Mouse (Mus musculus): ENCODE results near the gene Gm10277. TPM values are rescaled to one million over a fixed set of nuclear protein-coding genes. Genes with fewer than 3 reads are reported as not detected.
A peak's percentile ranks its signal among the peaks of the same experiment; 100 is the strongest.

Gm10277 gene
- polyA plus RNA-seq (2014; fragmentation: Nextera tagmentation; extraction: Ambion mirVana), result 0.47 and 0.68 TPM in 2 replicates

GRCm38 (mm10) chr11:77787707-77788106 is at the start of gene Gm10277:
TSS of gene Gm10277 (minus strand) at chr11:77787747.
- ATAC-seq (ENCODE audit: insufficient number of reproducible peaks, low FRiP score, low TSS enrichment, low read depth), result no peak
- Histone ChIP-seq H3K9ac (ENCODE audit: low read length) (no peak within 1 kb of the TSS), H3K4me2 (ENCODE audit: low read depth, severe bottlenecking) (no peak within 1 kb of the TSS), H3K4me3 (ENCODE audit: low read depth, low read length) (no peak within 1 kb of the TSS), H3K27ac (replicated peaks; ENCODE audit: low read depth, low read length) (no peak within 1 kb of the TSS), H3K36me3 (ENCODE audit: control insufficient read depth, insufficient read depth, low read length) (no peaks in the 10 kb centered on the region), H3K27me3 (ENCODE audit: control insufficient read depth, insufficient read depth, low read length) (no peaks in the 10 kb centered on the region), H3K4me1 (ENCODE audit: control insufficient read depth, insufficient read depth, low read length) (peaks cover 46% of the 10 kb centered on the region), H3K9me3 (ENCODE audit: control insufficient read depth, low read length) (no peaks in the 10 kb centered on the region)
- DNase-seq (ENCODE audit: low spot score), result no peak
- 84% methylated on average over 5 of the region's 5 CpGs for WGBS

DNA sequence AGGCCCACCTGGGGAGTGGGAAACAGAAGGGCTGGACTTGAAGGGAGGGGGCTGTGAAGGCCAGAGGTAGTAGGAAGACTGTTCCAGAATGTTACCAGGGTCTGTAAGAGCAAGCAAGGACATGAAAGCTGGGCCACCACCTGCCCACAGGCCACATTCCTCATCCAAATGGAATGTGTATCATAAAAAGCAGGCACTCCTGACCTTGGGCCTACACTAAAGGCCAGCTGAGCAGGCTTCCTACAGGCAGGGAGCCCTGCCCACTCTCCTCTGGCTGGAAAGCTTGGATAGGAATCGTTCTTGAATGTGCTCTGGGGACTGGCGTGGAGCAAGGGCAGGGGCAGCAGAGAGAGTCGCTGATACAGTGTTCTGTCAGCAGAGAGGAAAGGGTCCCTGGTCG is 49.2 kb upstream of the Gm10277 start:
- Histone ChIP-seq H3K36me3 (ENCODE audit: control insufficient read depth, insufficient read depth, low read length) (peaks cover 12% of the 10 kb centered on the region; the same call in 1 of the 2 replicates), H3K9me3 (ENCODE audit: control insufficient read depth, low read length) (no peaks in the 10 kb centered on the region), H3K27ac (replicated peaks; ENCODE audit: low read depth, low read length) (0 out of 2 replicates have a peak overlapping the region, but pooled peaks have one; percentile 23), H3K4me2 (ENCODE audit: low read depth, severe bottlenecking) (no peak overlapping the region), H3K9ac (ENCODE audit: low read length) (no peak overlapping the region), H3K4me3 (ENCODE audit: low read depth, low read length) (no peak overlapping the region), H3K27me3 (ENCODE audit: control insufficient read depth, insufficient read depth, low read length) (no peaks in the 10 kb centered on the region), H3K4me1 (ENCODE audit: control insufficient read depth, insufficient read depth, low read length) (peaks cover 20% of the 10 kb centered on the region)
- WGBS, result 46% methylated on average over 4 of the region's 4 CpGs
- ATAC-seq (ENCODE audit: insufficient number of reproducible peaks, low FRiP score, low TSS enrichment, low read depth) (no peak), DNase-seq (ENCODE audit: low spot score) (no peak)

DNA sequence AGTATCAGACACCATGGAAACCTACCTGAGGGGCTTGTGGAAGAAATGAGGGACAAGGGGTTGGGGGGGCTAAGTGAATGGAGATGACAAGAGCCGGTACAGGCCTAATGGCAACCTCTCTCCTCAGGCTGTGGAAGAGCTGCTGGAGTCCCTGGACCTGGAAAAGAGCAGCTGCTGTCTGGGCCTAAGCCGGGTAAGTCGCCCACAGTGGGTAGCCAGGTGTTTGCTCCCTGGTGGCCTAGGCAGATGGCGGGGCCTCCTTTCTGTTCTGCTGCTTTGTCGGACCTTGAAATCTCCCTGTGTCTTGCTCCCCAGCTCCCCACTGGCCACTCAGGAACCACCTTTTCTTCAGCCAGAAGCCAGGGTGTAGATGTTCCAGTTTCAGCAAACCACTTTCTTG is 48.7 kb upstream of the Gm10277 start:
- 0 out of 2 replicates have a peak overlapping the region, but pooled peaks have one; percentile 23 for H3K27ac ChIP-seq (replicated peaks; ENCODE audit: low read depth, low read length)
- peaks cover 12% of the 10 kb centered on the region; the same call in 1 of the 2 replicates for H3K36me3 ChIP-seq (ENCODE audit: control insufficient read depth, insufficient read depth, low read length)
- H3K9ac ChIP-seq (ENCODE audit: low read length), result no peak overlapping the region
- H3K4me2 ChIP-seq (ENCODE audit: low read depth, severe bottlenecking), result no peak overlapping the region
- ATAC-seq (ENCODE audit: insufficient number of reproducible peaks, low FRiP score, low TSS enrichment, low read depth) (no peak), DNase-seq (ENCODE audit: low spot score) (no peak)
- WGBS, result 63% methylated on average over 5 of the region's 5 CpGs
- no peak overlapping the region for H3K4me3 ChIP-seq (ENCODE audit: low read depth, low read length)
- no peaks in the 10 kb centered on the region for H3K27me3 ChIP-seq (ENCODE audit: control insufficient read depth, insufficient read depth, low read length)
- no peaks in the 10 kb centered on the region for H3K9me3 ChIP-seq (ENCODE audit: control insufficient read depth, low read length)
- H3K4me1 ChIP-seq (ENCODE audit: control insufficient read depth, insufficient read depth, low read length), result peaks cover 17% of the 10 kb centered on the region

DNA sequence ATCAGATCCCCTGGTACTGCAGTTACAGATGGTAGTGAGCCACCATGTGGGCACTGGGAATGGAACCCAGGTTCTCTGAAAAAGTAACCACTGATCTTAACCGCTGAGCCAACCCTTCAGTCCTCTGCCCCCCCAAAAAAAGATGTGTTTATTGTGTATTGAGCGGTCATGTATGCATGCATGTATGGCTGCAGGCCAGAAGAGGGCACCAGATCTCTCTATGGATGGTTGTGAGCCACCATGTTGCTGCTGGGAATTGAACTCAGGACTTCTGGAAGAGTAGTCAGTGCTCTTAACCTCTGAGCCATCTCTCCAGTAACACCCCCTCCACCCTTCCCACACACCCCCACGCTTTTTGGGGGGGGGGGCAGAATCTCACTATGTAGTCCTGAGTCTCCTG is 47.6 kb upstream of the Gm10277 start:
- WGBS, result 75% methylated on average over 3 of the region's 3 CpGs
- Histone ChIP-seq H3K27ac (replicated peaks; ENCODE audit: low read depth, low read length) (no peak overlapping the region), H3K4me3 (ENCODE audit: low read depth, low read length) (no peak overlapping the region), H3K36me3 (ENCODE audit: control insufficient read depth, insufficient read depth, low read length) (peaks cover 12% of the 10 kb centered on the region; the same call in 1 of the 2 replicates), H3K4me2 (ENCODE audit: low read depth, severe bottlenecking) (no peak overlapping the region), H3K9ac (ENCODE audit: low read length) (no peak overlapping the region), H3K27me3 (ENCODE audit: control insufficient read depth, insufficient read depth, low read length) (no peaks in the 10 kb centered on the region), H3K4me1 (ENCODE audit: control insufficient read depth, insufficient read depth, low read length) (peaks cover 9% of the 10 kb centered on the region), H3K9me3 (ENCODE audit: control insufficient read depth, low read length) (no peaks in the 10 kb centered on the region)
- ATAC-seq (ENCODE audit: insufficient number of reproducible peaks, low FRiP score, low TSS enrichment, low read depth) (no peak), DNase-seq (ENCODE audit: low spot score) (no peak)

DNA sequence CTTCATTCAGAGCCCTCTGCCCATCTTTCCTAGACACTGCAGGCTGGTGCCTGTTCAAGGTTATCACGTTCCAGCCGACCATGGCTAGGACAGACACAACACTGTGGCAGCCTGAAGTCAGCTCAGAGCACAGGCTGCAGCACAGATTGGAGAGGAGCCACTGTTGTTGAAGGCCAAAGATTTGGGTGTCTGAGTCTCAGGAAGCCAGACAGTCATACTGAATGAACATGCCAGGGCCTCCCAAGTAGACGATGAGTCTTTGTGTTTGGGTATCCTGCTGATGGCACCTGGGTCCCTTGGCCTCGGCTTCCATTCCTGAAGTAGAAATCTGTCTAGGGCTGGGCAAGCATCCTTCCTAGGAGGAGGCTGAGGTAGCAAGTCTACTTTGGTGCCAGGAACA is 45.0 kb upstream of the Gm10277 start:
- H3K4me1 ChIP-seq (ENCODE audit: control insufficient read depth, insufficient read depth, low read length), result peaks cover 9% of the 10 kb centered on the region
- no peak overlapping the region for H3K27ac ChIP-seq (replicated peaks; ENCODE audit: low read depth, low read length)
- H3K9ac ChIP-seq (ENCODE audit: low read length), result no peak overlapping the region
- ATAC-seq (ENCODE audit: insufficient number of reproducible peaks, low FRiP score, low TSS enrichment, low read depth) (no peak), DNase-seq (ENCODE audit: low spot score) (no peak)
- H3K4me2 ChIP-seq (ENCODE audit: low read depth, severe bottlenecking), result no peak overlapping the region
- H3K36me3 ChIP-seq (ENCODE audit: control insufficient read depth, insufficient read depth, low read length), result peaks cover 15% of the 10 kb centered on the region; the same call in 1 of the 2 replicates
- H3K9me3 ChIP-seq (ENCODE audit: control insufficient read depth, low read length), result no peaks in the 10 kb centered on the region
- 88% methylated on average over 4 of the region's 4 CpGs for WGBS
- no peak overlapping the region for H3K4me3 ChIP-seq (ENCODE audit: low read depth, low read length)
- no peaks in the 10 kb centered on the region for H3K27me3 ChIP-seq (ENCODE audit: control insufficient read depth, insufficient read depth, low read length)

DNA sequence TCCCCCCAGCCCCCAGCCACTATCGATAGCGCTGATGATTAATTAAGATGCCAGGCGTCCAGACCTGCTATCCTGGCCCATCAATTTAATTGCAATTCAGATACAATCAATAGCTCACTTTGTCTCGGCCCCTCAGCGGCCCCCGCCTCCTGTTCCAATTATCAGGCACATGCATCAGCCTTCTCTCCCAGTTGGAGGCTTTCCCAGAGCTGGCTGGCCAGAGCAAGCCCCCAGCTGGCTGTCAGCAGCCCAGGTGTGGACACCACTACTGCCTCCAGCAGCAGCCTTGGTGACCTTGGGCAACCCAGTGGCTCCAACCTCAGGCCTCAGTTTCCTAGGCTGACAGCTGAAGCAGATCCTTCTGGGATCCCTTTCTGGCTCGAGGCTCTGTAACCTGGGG is 43.3 kb upstream of the Gm10277 start:
- H3K9ac ChIP-seq (ENCODE audit: low read length), result no peak overlapping the region
- H3K4me2 ChIP-seq (ENCODE audit: low read depth, severe bottlenecking), result no peak overlapping the region
- H3K27me3 ChIP-seq (ENCODE audit: control insufficient read depth, insufficient read depth, low read length), result no peaks in the 10 kb centered on the region
- ATAC-seq (ENCODE audit: insufficient number of reproducible peaks, low FRiP score, low TSS enrichment, low read depth) (no peak), DNase-seq (ENCODE audit: low spot score) (no peak)
- 54% methylated on average over 7 of the region's 7 CpGs for WGBS
- peaks cover 14% of the 10 kb centered on the region; the same call in 1 of the 2 replicates for H3K36me3 ChIP-seq (ENCODE audit: control insufficient read depth, insufficient read depth, low read length)
- no peak overlapping the region for H3K27ac ChIP-seq (replicated peaks; ENCODE audit: low read depth, low read length)
- 0 out of 2 replicates have a peak, but pooled peaks cover 3% of the 10 kb centered on the region for H3K4me1 ChIP-seq (ENCODE audit: control insufficient read depth, insufficient read depth, low read length)
- H3K9me3 ChIP-seq (ENCODE audit: control insufficient read depth, low read length), result no peaks in the 10 kb centered on the region
- no peak overlapping the region for H3K4me3 ChIP-seq (ENCODE audit: low read depth, low read length)

GRCm38 (mm10) chr11:77829043-77829841 is 41.7 kb upstream of the Gm10277 start:
- H3K27me3 ChIP-seq (ENCODE audit: control insufficient read depth, insufficient read depth, low read length), result no peaks in the 10 kb centered on the region
- no peak overlapping the region for H3K4me2 ChIP-seq (ENCODE audit: low read depth, severe bottlenecking)
- no peak for ATAC-seq (ENCODE audit: insufficient number of reproducible peaks, low FRiP score, low TSS enrichment, low read depth)
- no peak overlapping the region for H3K4me3 ChIP-seq (ENCODE audit: low read depth, low read length)
- H3K9ac ChIP-seq (ENCODE audit: low read length), result no peak overlapping the region
- DNase-seq (ENCODE audit: low spot score), result no peak
- H3K9me3 ChIP-seq (ENCODE audit: control insufficient read depth, low read length), result no peaks in the 10 kb centered on the region
- 87% methylated on average over 23 of the region's 23 CpGs for WGBS
- H3K27ac ChIP-seq (replicated peaks; ENCODE audit: low read depth, low read length), result no peak overlapping the region
- 0 out of 2 replicates have a peak, but pooled peaks cover 3% of the 10 kb centered on the region for H3K4me1 ChIP-seq (ENCODE audit: control insufficient read depth, insufficient read depth, low read length)
- peaks cover 14% of the 10 kb centered on the region; the same call in 1 of the 2 replicates for H3K36me3 ChIP-seq (ENCODE audit: control insufficient read depth, insufficient read depth, low read length)

- WGBS, result 84% methylated on average over 5 of the region's 5 CpGs
- Histone ChIP-seq H3K9me3 (ENCODE audit: control insufficient read depth, low read length) (no peaks in the 10 kb centered on the region), H3K27me3 (ENCODE audit: control insufficient read depth, insufficient read depth, low read length) (no peaks in the 10 kb centered on the region), H3K4me3 (ENCODE audit: low read depth, low read length) (no peak overlapping the region), H3K4me2 (ENCODE audit: low read depth, severe bottlenecking) (no peak overlapping the region), H3K9ac (ENCODE audit: low read length) (no peak overlapping the region), H3K36me3 (ENCODE audit: control insufficient read depth, insufficient read depth, low read length) (peaks cover 14% of the 10 kb centered on the region; the same call in 1 of the 2 replicates), H3K4me1 (ENCODE audit: control insufficient read depth, insufficient read depth, low read length) (0 out of 2 replicates have a peak, but pooled peaks cover 3% of the 10 kb centered on the region), H3K27ac (replicated peaks; ENCODE audit: low read depth, low read length) (no peak overlapping the region)
- ATAC-seq (ENCODE audit: insufficient number of reproducible peaks, low FRiP score, low TSS enrichment, low read depth), result no peak
- DNase-seq (ENCODE audit: low spot score), result no peak
Observed at GRCm38 (mm10) chr11:77828163-77828562, 40.6 kb upstream of the Gm10277 start.

All from limb, embryonic 11.5 days (tissue).